Comparison of ENCODE assay signal across 8 mouse cellular contexts in the genomic region with DNA sequence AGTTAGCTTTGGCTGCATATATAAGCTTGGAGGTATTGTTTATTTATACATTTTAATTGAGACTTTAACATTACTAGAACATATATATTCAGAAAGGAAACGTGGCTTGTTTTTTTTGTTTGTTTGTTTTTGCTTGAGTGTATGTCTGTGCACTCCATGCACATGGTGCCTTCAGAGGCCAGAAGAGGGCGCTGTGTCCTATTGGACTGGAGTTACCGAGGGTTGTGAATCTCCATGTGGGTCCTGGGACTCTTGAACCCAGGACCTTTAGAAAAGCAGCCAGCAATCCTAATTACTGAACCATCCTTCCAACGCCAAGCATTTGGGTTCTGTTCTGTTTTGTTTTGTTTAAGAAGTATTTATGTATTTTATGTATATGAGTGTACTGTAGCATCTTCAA. TPM values are rescaled to one million over a fixed set of nuclear protein-coding genes. Genes with fewer than 3 reads are reported as not detected.
DNase-seq lines count a peak whose midpoint lies in the region; ATAC-seq lines count a peak whose summit lies in the region.

No protein-coding gene starts in this region.

- ATAC-seq in granulocyte monocyte progenitor cell, adult 5-6 weeks (replicated peaks; ENCODE audit: poor library complexity, severe bottlenecking) = peak; percentile 46; the same call in 1 of the 2 replicates

- DNase-seq in heart, postnatal 4 days = peak; percentile 16
- DNase-seq in heart, adult 8-10 months (ENCODE audit: low spot score) = no peak
- DNase-seq in thymus, postnatal 14 days = peak; percentile 30
- no peak for DNase-seq in thymus, adult 18-20 months
- DNase-seq in adrenal gland, adult 8-10 months = no peak
- DNase-seq in frontal cortex, adult 2 months (ENCODE audit: extremely low spot score in 1 of 2, low spot score in 1 of 2) = no peak
- no peak for DNase-seq in cerebellum, postnatal 25 days

RNA-seq across cellular contexts. Expression of a gene that starts 22.4 kb away (rescaled TPM):
- total RNA-seq in heart, postnatal 4 days (2021) = 1 to 10 TPM; 6.6 to 8.0 TPM
- total RNA-seq in heart, adult 8-10 months (2022) = 1 to 10 TPM in 2 of 4 experiments, under 1 TPM in 2; 0.72 to 1.9 (median 1.2) TPM
- total RNA-seq in granulocyte monocyte progenitor cell, adult 5-6 weeks (2014; fragmentation: Nextera tagmentation) = 41.7 and 50.0 TPM in 2 replicates
- 105 and 111 TPM in 2 replicates for total RNA-seq in granulocyte monocyte progenitor cell, adult 5-6 weeks (2017)
- 1 to 10 TPM; 4.9 to 9.2 (median 8.0) TPM for total RNA-seq in adrenal gland, adult 8-10 months (2022)
- polyA plus RNA-seq in frontal cortex, adult 2 months (2012; rRNA removed) = 6.2 and 6.3 TPM in 2 replicates

Comparison
In these comparisons a context has a peak if more than half of its experiments do, and no peak if none do; other contexts are left out.
1. DNase-seq: peak in heart, postnatal 4 days (single experiment) and thymus, postnatal 14 days (single experiment); none in heart, adult 8-10 months (single experiment), thymus, adult 18-20 months (0 of 2), adrenal gland, adult 8-10 months (single experiment), frontal cortex, adult 2 months (0 of 2) and cerebellum, postnatal 25 days (0 of 2).
2. RNA of a gene that starts 22.4 kb away (total RNA-seq): 41.7 to 111 TPM in granulocyte monocyte progenitor cell, adult 5-6 weeks; 4.9 to 9.2 TPM in adrenal gland, adult 8-10 months, 6.6 to 8.0 TPM in heart, postnatal 4 days and 0.72 to 1.9 TPM in heart, adult 8-10 months; every median in the first group is over 4 times any median in the second.